Mouse (Mus musculus): ENCODE data around the gene Arhgap44. TPM values are rescaled to one million over a fixed set of nuclear protein-coding genes. Genes with fewer than 3 reads are reported as not detected.

The Arhgap44 gene
- polyA plus RNA-seq, 1 experiment, result 7.8 TPM

GRCm38 (mm10) chr11:65022771-65023170 is 140.0 kb downstream of the Arhgap44 start:
- no peaks in the 10 kb centered on the region for H3K79me3 ChIP-seq (ENCODE audit: low read depth)
- H3ac ChIP-seq (ENCODE audit: control insufficient read depth, insufficient read length, low read depth), result no peak overlapping the region
- no peaks in the 10 kb centered on the region for H3K36me3 ChIP-seq (ENCODE audit: control insufficient read depth, insufficient read depth)
- TF ChIP-seq FOSL1 (IDR thresholded peaks at IDR 0.05; ENCODE audit: insufficient read depth, low read length, poor library complexity, severe bottlenecking) (no peak), CEBPB (IDR thresholded peaks at IDR 0.05; ENCODE audit: low read depth) (no peak), MAX (IDR thresholded peaks at IDR 0.05) (no peak), CTCF (IDR thresholded peaks at IDR 0.05; ENCODE audit: control insufficient read depth, insufficient read depth, insufficient read length) (no peak), MYOD1 (IDR thresholded peaks at IDR 0.05; ENCODE audit: control insufficient read depth, insufficient read length, low read depth) (no peak), MYOG (IDR thresholded peaks at IDR 0.05; ENCODE audit: control insufficient read depth, extremely low read depth, insufficient read length) (no peak), USF1 (IDR thresholded peaks at IDR 0.05; ENCODE audit: low read depth) (no peak)
- no peak overlapping the region for H3K4me3 ChIP-seq (ENCODE audit: insufficient read depth, poor library complexity, severe bottlenecking)
- no peaks in the 10 kb centered on the region for H3K27me3 ChIP-seq (ENCODE audit: control insufficient read depth, insufficient read depth, insufficient read length)
- no peaks in the 10 kb centered on the region for H3K79me2 ChIP-seq (ENCODE audit: control insufficient read depth, insufficient read depth)

GRCm38 (mm10) chr11:65020744-65021143 is 142.0 kb downstream of the Arhgap44 start:
- no peaks in the 10 kb centered on the region for H3K79me3 ChIP-seq (ENCODE audit: low read depth)
- no peaks in the 10 kb centered on the region for H3K36me3 ChIP-seq (ENCODE audit: control insufficient read depth, insufficient read depth)
- no peak overlapping the region for H3K4me3 ChIP-seq (ENCODE audit: insufficient read depth, poor library complexity, severe bottlenecking)
- H3K79me2 ChIP-seq (ENCODE audit: control insufficient read depth, insufficient read depth), result no peaks in the 10 kb centered on the region
- no peaks in the 10 kb centered on the region for H3K27me3 ChIP-seq (ENCODE audit: control insufficient read depth, insufficient read depth, insufficient read length)
- no peak for TF ChIP-seq MYOD1 (IDR thresholded peaks at IDR 0.05; ENCODE audit: control insufficient read depth, insufficient read length, low read depth)
- no peak overlapping the region for H3ac ChIP-seq (ENCODE audit: control insufficient read depth, insufficient read length, low read depth)

- Histone ChIP-seq H3K4me3 (ENCODE audit: insufficient read depth, poor library complexity, severe bottlenecking) (no peak overlapping the region), H3K79me2 (ENCODE audit: control insufficient read depth, insufficient read depth) (no peaks in the 10 kb centered on the region), H3K36me3 (ENCODE audit: control insufficient read depth, insufficient read depth) (no peaks in the 10 kb centered on the region), H3K79me3 (ENCODE audit: low read depth) (no peaks in the 10 kb centered on the region), H3K27me3 (ENCODE audit: control insufficient read depth, insufficient read depth, insufficient read length) (no peaks in the 10 kb centered on the region), H3ac (ENCODE audit: control insufficient read depth, insufficient read length, low read depth) (no peak overlapping the region)
- no peak for TF ChIP-seq MYOG (IDR thresholded peaks at IDR 0.05; ENCODE audit: control insufficient read depth, extremely low read depth, insufficient read length)
Observed at GRCm38 (mm10) chr11:65016754-65017153, 146.0 kb downstream of the Arhgap44 start.

- Histone ChIP-seq H3K79me2 (ENCODE audit: control insufficient read depth, insufficient read depth) (no peaks in the 10 kb centered on the region), H3K4me3 (ENCODE audit: insufficient read depth, poor library complexity, severe bottlenecking) (no peak overlapping the region), H3K36me3 (ENCODE audit: control insufficient read depth, insufficient read depth) (no peaks in the 10 kb centered on the region), H3K79me3 (ENCODE audit: low read depth) (no peaks in the 10 kb centered on the region), H3ac (ENCODE audit: control insufficient read depth, insufficient read length, low read depth) (no peak overlapping the region), H3K27me3 (ENCODE audit: control insufficient read depth, insufficient read depth, insufficient read length) (no peaks in the 10 kb centered on the region)
- TF ChIP-seq MYOD1 (IDR thresholded peaks at IDR 0.05; ENCODE audit: control insufficient read depth, insufficient read length, low read depth) (no peak), FOSL1 (IDR thresholded peaks at IDR 0.05; ENCODE audit: insufficient read depth, low read length, poor library complexity, severe bottlenecking) (no peak), CEBPB (IDR thresholded peaks at IDR 0.05; ENCODE audit: low read depth) (no peak), CTCF (IDR thresholded peaks at IDR 0.05; ENCODE audit: control insufficient read depth, insufficient read depth, insufficient read length) (no peak), MAX (IDR thresholded peaks at IDR 0.05) (no peak), MYOG (IDR thresholded peaks at IDR 0.05; ENCODE audit: control insufficient read depth, extremely low read depth, insufficient read length) (no peak), USF1 (IDR thresholded peaks at IDR 0.05; ENCODE audit: low read depth) (no peak)
Observed at GRCm38 (mm10) chr11:65013906-65014305, 148.9 kb downstream of the Arhgap44 start.

GRCm38 (mm10) chr11:65006047-65006446 is 156.7 kb downstream of the Arhgap44 start:
- Histone ChIP-seq H3ac (ENCODE audit: control insufficient read depth, insufficient read length, low read depth) (no peak overlapping the region), H3K36me3 (ENCODE audit: control insufficient read depth, insufficient read depth) (peaks cover 21% of the 10 kb centered on the region), H3K4me3 (ENCODE audit: insufficient read depth, poor library complexity, severe bottlenecking) (no peak overlapping the region), H3K27me3 (ENCODE audit: control insufficient read depth, insufficient read depth, insufficient read length) (no peaks in the 10 kb centered on the region), H3K79me2 (ENCODE audit: control insufficient read depth, insufficient read depth) (no peaks in the 10 kb centered on the region), H3K79me3 (ENCODE audit: low read depth) (no peaks in the 10 kb centered on the region)
- TF ChIP-seq USF1 (IDR thresholded peaks at IDR 0.05; ENCODE audit: low read depth) (no peak), MYOG (IDR thresholded peaks at IDR 0.05; ENCODE audit: control insufficient read depth, extremely low read depth, insufficient read length) (no peak), CEBPB (IDR thresholded peaks at IDR 0.05; ENCODE audit: low read depth) (no peak), MYOD1 (IDR thresholded peaks at IDR 0.05; ENCODE audit: control insufficient read depth, insufficient read length, low read depth) (no peak), MAX (IDR thresholded peaks at IDR 0.05) (no peak), CTCF (IDR thresholded peaks at IDR 0.05; ENCODE audit: control insufficient read depth, insufficient read depth, insufficient read length) (no peak)

GRCm38 (mm10) chr11:65004836-65005235 is 157.9 kb downstream of the Arhgap44 start:
- peaks cover 34% of the 10 kb centered on the region for H3K36me3 ChIP-seq (ENCODE audit: control insufficient read depth, insufficient read depth)

More at GRCm38 (mm10) chr11:65004836-65005235, 157.9 kb downstream of the Arhgap44 start:
- no peak overlapping the region for H3ac ChIP-seq (ENCODE audit: control insufficient read depth, insufficient read length, low read depth)
- no peaks in the 10 kb centered on the region for H3K27me3 ChIP-seq (ENCODE audit: control insufficient read depth, insufficient read depth, insufficient read length)
- H3K79me3 ChIP-seq (ENCODE audit: low read depth), result no peaks in the 10 kb centered on the region
- no peaks in the 10 kb centered on the region for H3K79me2 ChIP-seq (ENCODE audit: control insufficient read depth, insufficient read depth)
- H3K4me3 ChIP-seq (ENCODE audit: insufficient read depth, poor library complexity, severe bottlenecking), result no peak overlapping the region
- TF ChIP-seq FOSL1 (IDR thresholded peaks at IDR 0.05; ENCODE audit: insufficient read depth, low read length, poor library complexity, severe bottlenecking) (no peak), CEBPB (IDR thresholded peaks at IDR 0.05; ENCODE audit: low read depth) (no peak), CTCF (IDR thresholded peaks at IDR 0.05; ENCODE audit: control insufficient read depth, insufficient read depth, insufficient read length) (no peak), MYOD1 (IDR thresholded peaks at IDR 0.05; ENCODE audit: control insufficient read depth, insufficient read length, low read depth) (no peak), MAX (IDR thresholded peaks at IDR 0.05) (no peak)
